17 mouse cellular contexts compared by ENCODE assay signal in the genomic region with DNA sequence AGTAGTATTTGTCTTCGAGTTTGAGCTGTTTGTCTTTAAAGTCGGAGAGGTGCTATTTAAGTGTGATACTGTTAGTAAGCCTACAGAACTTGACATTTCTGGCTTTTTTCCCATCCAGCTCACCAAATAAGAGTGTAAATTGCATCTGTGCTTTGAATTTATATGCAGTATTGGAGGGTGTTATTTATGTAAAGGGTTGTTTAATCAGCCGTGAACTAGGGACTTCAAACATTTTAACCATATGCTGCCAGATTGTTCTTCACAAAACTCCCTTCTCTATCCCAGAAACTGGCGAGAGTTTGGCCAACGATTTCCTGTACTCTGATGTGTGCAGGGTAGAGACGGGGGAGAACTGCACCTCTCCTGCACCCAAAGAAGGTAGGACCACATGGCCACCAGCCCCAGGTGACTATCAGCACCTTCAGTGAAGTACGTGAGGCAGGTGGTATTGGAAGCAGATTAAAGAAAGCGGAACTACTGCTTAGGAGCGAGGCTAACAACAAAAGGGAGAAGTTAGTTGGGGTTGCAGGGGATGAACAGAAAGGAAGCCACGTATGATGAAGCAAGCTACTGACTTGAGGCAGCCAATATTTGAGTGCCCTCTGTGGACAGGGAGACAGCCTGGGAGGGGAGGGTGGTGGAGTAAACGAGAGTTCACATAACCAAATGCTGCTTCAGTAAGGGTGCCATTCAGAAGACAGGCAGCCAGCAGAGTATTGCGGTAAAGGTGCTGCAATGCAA.
DNase-seq lines count a peak whose midpoint lies in the region; ATAC-seq and TF ChIP-seq lines count a peak whose summit lies in the region.
"Had no signal": no experiment of that assay in that cellular context is flagged by ENCODE, and none has a peak within 500 bp of the region (broad histone marks: within the 10 kb centered on the region; RNA-seq: fewer than 3 reads in every experiment).

No protein-coding gene starts in this region.

- TF ChIP-seq CTCF in layer of hippocampus, adult 2 months (conservative IDR thresholded peaks at IDR 0.05): no peak
- no peak for TF ChIP-seq CTCF in bone marrow, adult 2 months (IDR thresholded peaks at IDR 0.05; ENCODE audit: control insufficient read depth, insufficient read depth, low read length)
- no peak for TF ChIP-seq CTCF in hindbrain, postnatal 0 days (IDR thresholded peaks at IDR 0.05; ENCODE audit: low read depth)
- TF ChIP-seq CTCF in cerebellum, adult 2 months (IDR thresholded peaks at IDR 0.05; ENCODE audit: borderline replicate concordance, insufficient read depth, low read depth, low read length): no peak

- no peak overlapping the region for H3K4me3 ChIP-seq in layer of hippocampus, adult 2 months
- H3K4me3 ChIP-seq in bone marrow, adult 2 months (replicated peaks; ENCODE audit: control insufficient read depth, low read depth, low read length): no peak overlapping the region
- no peak overlapping the region for H3K4me3 ChIP-seq in hindbrain, postnatal 0 days (ENCODE audit: low read length)
- H3K4me3 ChIP-seq in cerebellum, adult 2 months (replicated peaks; ENCODE audit: insufficient read depth, low read depth, low read length): no peak overlapping the region
- H3K4me3 ChIP-seq: heart, embryonic 15.5 days; hindbrain, embryonic 15.5 days; neural tube, embryonic 12.5 days had no signal

- no peaks in the 10 kb centered on the region for H3K9me3 ChIP-seq in hindbrain, postnatal 0 days (ENCODE audit: low read length)
- H3K9me3 ChIP-seq: heart, embryonic 15.5 days; hindbrain, embryonic 15.5 days; neural tube, embryonic 12.5 days had no signal

- H3K9ac ChIP-seq in hindbrain, postnatal 0 days (replicated peaks; ENCODE audit: low read length): no peak overlapping the region
- H3K9ac ChIP-seq: heart, embryonic 15.5 days; hindbrain, embryonic 15.5 days; neural tube, embryonic 12.5 days had no signal

- no peak for DNase-seq in layer of hippocampus, adult 2 months (ENCODE audit: low spot score in 2 of 2)
- no peak for DNase-seq in layer of hippocampus, adult 9-10 months (ENCODE audit: low spot score)
- DNase-seq in 416B (ENCODE audit: low read depth): peak; percentile 45
- DNase-seq in hindbrain, postnatal 0 days (ENCODE audit: low spot score): no peak
- no peak for DNase-seq in cerebellum, adult 2 months
- DNase-seq: adrenal gland, postnatal 10 days; cerebellum, postnatal 10 days; heart, adult 18-20 months; kidney, adult 9 months; kidney, postnatal 4 days; right cerebral cortex, postnatal 4 days; thymus, adult 2 months had no signal

- H3K4me2 ChIP-seq in hindbrain, postnatal 0 days (ENCODE audit: low read depth, low read length): no peak overlapping the region
- H3K4me2 ChIP-seq: heart, embryonic 15.5 days; hindbrain, embryonic 15.5 days; neural tube, embryonic 12.5 days had no signal

- TF ChIP-seq POLR2A in bone marrow, adult 2 months (IDR thresholded peaks at IDR 0.05; ENCODE audit: borderline replicate concordance, control insufficient read depth, low read depth, low read length): no peak
- TF ChIP-seq POLR2A in cerebellum, adult 2 months (IDR thresholded peaks at IDR 0.05; ENCODE audit: borderline replicate concordance, insufficient read depth, low read length): no peak

- H3K27me3 ChIP-seq in hindbrain, postnatal 0 days (ENCODE audit: insufficient read depth, low read length): no peaks in the 10 kb centered on the region
- H3K27me3 ChIP-seq in cerebellum, adult 2 months (ENCODE audit: control insufficient read depth, insufficient read depth, low read length): no peaks in the 10 kb centered on the region
- H3K27me3 ChIP-seq: heart, embryonic 15.5 days; hindbrain, embryonic 15.5 days; neural tube, embryonic 12.5 days had no signal

- peak overlapping the region; percentile 29 for H3K27ac ChIP-seq in layer of hippocampus, adult 2 months
- peak overlapping the region; percentile 72 for H3K27ac ChIP-seq in bone marrow, adult 2 months (ENCODE audit: control insufficient read depth, insufficient read depth, low read depth, low read length, poor library complexity)
- H3K27ac ChIP-seq in hindbrain, postnatal 0 days: no peak overlapping the region
- H3K27ac ChIP-seq in cerebellum, adult 2 months (ENCODE audit: insufficient read depth, low read length): no peak overlapping the region
- H3K27ac ChIP-seq: heart, embryonic 15.5 days; hindbrain, embryonic 15.5 days; neural tube, embryonic 12.5 days had no signal

- 34% methylated on average over 12 of the region's 12 CpGs for WGBS in bone marrow, adult 2 months
- 76% methylated on average over 12 of the region's 12 CpGs for WGBS in hindbrain, postnatal 0 days
- WGBS in cerebellum, adult 2 months: 79% methylated on average over 12 of the region's 12 CpGs

- peak; percentile 96 for ATAC-seq in megakaryocyte, adult 5-6 weeks (ENCODE audit: poor library complexity, severe bottlenecking)
- ATAC-seq in hindbrain, postnatal 0 days: no peak

- H3K4me1 ChIP-seq in bone marrow, adult 2 months (ENCODE audit: control insufficient read depth, insufficient read depth, low read length): peaks cover 3% of the 10 kb centered on the region; the same call in 1 of the 2 replicates
- no peaks in the 10 kb centered on the region for H3K4me1 ChIP-seq in hindbrain, postnatal 0 days (ENCODE audit: insufficient read depth, low read length)
- peaks cover 5% of the 10 kb centered on the region for H3K4me1 ChIP-seq in cerebellum, adult 2 months (ENCODE audit: control insufficient read depth, insufficient read depth, low read length)
- H3K4me1 ChIP-seq: neural tube, embryonic 12.5 days had no signal

- no peaks in the 10 kb centered on the region for H3K36me3 ChIP-seq in hindbrain, postnatal 0 days (ENCODE audit: insufficient read depth, low read length)
- H3K36me3 ChIP-seq: hindbrain, embryonic 15.5 days; neural tube, embryonic 12.5 days had no signal

Comparison
In these comparisons a context has a peak if more than half of its experiments do, and no peak if none do; other contexts are left out.
1. H3K27ac ChIP-seq: peak in layer of hippocampus, adult 2 months (single experiment) and bone marrow, adult 2 months (single experiment); none in hindbrain, postnatal 0 days (single experiment) and cerebellum, adult 2 months (single experiment).